Mouse (Mus musculus) hindbrain, embryonic 11.5 days (tissue): ENCODE results near the gene Col4a6. TPM values are rescaled to one million over a fixed set of nuclear protein-coding genes. Genes with fewer than 3 reads are reported as not detected.
A peak's percentile ranks its signal among the peaks of the same experiment; 100 is the strongest.

Experiments
- ATAC-seq: fragments of 200-750 bp; cut with Nextera tagmentation; 2 replicates; pipeline ENCODE4 v1.8.0; 2017; ENCODE audit warnings: mild to moderate bottlenecking, moderate TSS enrichment, moderate library complexity; ENCODE audit not compliant: low FRiP score
- DNase-seq: peaks from one replicate; pipeline ENCODE4 v3.0.0-alpha.2; 2015; ENCODE audit warnings: low spot score
- H3K27ac ChIP-seq: fragments of 300-500 bp; sonication (generic); 2 replicates; pipeline ENCODE4 v1.5.1; 2014; ENCODE audit warnings: mild to moderate bottlenecking, low read depth, low read length
- H3K27me3 ChIP-seq: fragments of 300-500 bp; sonication (generic); 2 replicates; pipeline ENCODE4 v1.6.1; 2014; ENCODE audit warnings: mild to moderate bottlenecking, low read length, moderate library complexity, mixed read lengths; ENCODE audit not compliant: control insufficient read depth, insufficient read depth
- H3K36me3 ChIP-seq: fragments of 300-500 bp; sonication (generic); 2 replicates; pipeline ENCODE4 v1.6.1; 2014; ENCODE audit warnings: mild to moderate bottlenecking, low read length, moderate library complexity, mixed read lengths; ENCODE audit not compliant: control insufficient read depth, insufficient read depth
- H3K4me1 ChIP-seq: fragments of 300-500 bp; sonication (generic); replicated peaks from 2 replicates; pipeline ENCODE4 v1.6.1; 2014; ENCODE audit warnings: low read length, mixed read lengths; ENCODE audit not compliant: control insufficient read depth, insufficient read depth
- H3K4me2 ChIP-seq: fragments of 300-500 bp; sonication (generic); replicated peaks from 2 replicates; pipeline ENCODE4 v1.6.1; 2014; ENCODE audit warnings: mild to moderate bottlenecking, low read depth, low read length
- H3K4me3 ChIP-seq: fragments of 300-500 bp; sonication (generic); 2 replicates; pipeline ENCODE4 v1.5.1; 2014; ENCODE audit warnings: low read depth, low read length
- H3K9ac ChIP-seq: fragments of 300-500 bp; sonication (generic); 2 replicates; pipeline ENCODE4 v1.6.1; 2014; ENCODE audit warnings: low read depth, low read length
- H3K9me3 ChIP-seq: fragments of 300-500 bp; sonication (generic); 2 replicates; pipeline ENCODE4 v1.6.1; 2016; ENCODE audit warnings: low read length; ENCODE audit not compliant: control insufficient read depth
- WGBS: fragments of 180-500 bp; shearing (Covaris S2); extraction: QIAGEN DNeasy Blood & Tissue Kit; methylation state at CpG from one replicate; pipeline ENCODE4 v1.1.7; 2014; 5-methylcytosine and 5-hydroxymethylcytosine counted together
- polyA plus RNA-seq: library from polyadenylated mRNA; unstranded; fragments of >200 nt; fragmentation: Nextera tagmentation; extraction: Ambion mirVana; gene quantifications from 2 replicates; pipeline ENCODE4 v1.2.1, GENCODE M21; 2014

The Col4a6 gene
- polyA plus RNA-seq, 1 experiment from 2014 or later = 2.4 TPM

- no peaks in the 10 kb centered on the region for H3K4me1 ChIP-seq
- no peak overlapping the region for H3K27ac ChIP-seq
- no peak overlapping the region for H3K4me2 ChIP-seq
- DNase-seq = no peak
- H3K27me3 ChIP-seq = no peaks in the 10 kb centered on the region; the same call in 1 of the 2 replicates
- no peak for ATAC-seq
- H3K9ac ChIP-seq = no peak overlapping the region
- H3K9me3 ChIP-seq = no peaks in the 10 kb centered on the region
- WGBS = 100% methylated on average over 1 of the region's 1 CpGs
- no peaks in the 10 kb centered on the region for H3K36me3 ChIP-seq
- no peak overlapping the region for H3K4me3 ChIP-seq
Measured at GRCm38 (mm10) chrX:141316217-141316616, 157.7 kb downstream of the Col4a6 start.

GRCm38 (mm10) chrX:141315795-141316194 lies 158.1 kb downstream of the Col4a6 start:
- 63% methylated on average over 3 of the region's 3 CpGs for WGBS
- Histone ChIP-seq H3K27ac (no peak overlapping the region), H3K9me3 (no peaks in the 10 kb centered on the region), H3K9ac (no peak overlapping the region), H3K27me3 (no peaks in the 10 kb centered on the region; the same call in 1 of the 2 replicates), H3K4me2 (no peak overlapping the region), H3K4me3 (no peak overlapping the region), H3K4me1 (no peaks in the 10 kb centered on the region), H3K36me3 (no peaks in the 10 kb centered on the region)
- no peak for ATAC-seq
- no peak for DNase-seq

- no peak for DNase-seq
- H3K36me3 ChIP-seq = no peaks in the 10 kb centered on the region
- H3K27me3 ChIP-seq = no peaks in the 10 kb centered on the region; the same call in 1 of the 2 replicates
- WGBS = 88% methylated on average over 3 of the region's 3 CpGs
- no peak for ATAC-seq
- H3K4me3 ChIP-seq = no peak overlapping the region
- no peaks in the 10 kb centered on the region for H3K9me3 ChIP-seq
- H3K27ac ChIP-seq = no peak overlapping the region
- H3K9ac ChIP-seq = no peak overlapping the region
- H3K4me2 ChIP-seq = no peak overlapping the region
- H3K4me1 ChIP-seq = no peaks in the 10 kb centered on the region
Measured at GRCm38 (mm10) chrX:141292702-141293462, 181.0 kb downstream of the Col4a6 start.

GRCm38 (mm10) chrX:141276397-141276796 lies 197.5 kb downstream of the Col4a6 start:
- ATAC-seq (no peak), DNase-seq (no peak)
- Histone ChIP-seq H3K27me3 (no peaks in the 10 kb centered on the region; the same call in 1 of the 2 replicates), H3K36me3 (no peaks in the 10 kb centered on the region), H3K4me3 (no peak overlapping the region), H3K9ac (no peak overlapping the region), H3K4me1 (no peaks in the 10 kb centered on the region), H3K9me3 (no peaks in the 10 kb centered on the region), H3K27ac (no peak overlapping the region), H3K4me2 (no peak overlapping the region)
- 85% methylated on average over 2 of the region's 2 CpGs for WGBS

GRCm38 (mm10) chrX:141265986-141266385 lies 207.9 kb downstream of the Col4a6 start:
- Histone ChIP-seq H3K36me3 (no peaks in the 10 kb centered on the region), H3K9me3 (no peaks in the 10 kb centered on the region), H3K27me3 (peaks cover 7% of the 10 kb centered on the region; the same call in 1 of the 2 replicates), H3K4me2 (no peak overlapping the region), H3K4me3 (no peak overlapping the region), H3K4me1 (no peaks in the 10 kb centered on the region), H3K27ac (no peak overlapping the region), H3K9ac (no peak overlapping the region)
- WGBS = 38% methylated on average over 1 of the region's 1 CpGs
- DNase-seq (no peak), ATAC-seq (no peak)

GRCm38 (mm10) chrX:141249636-141250035 lies 224.2 kb downstream of the Col4a6 start:
- no peak overlapping the region for H3K4me2 ChIP-seq
- no peak overlapping the region for H3K27ac ChIP-seq
- DNase-seq (no peak), ATAC-seq (no peak)
- H3K4me3 ChIP-seq = no peak overlapping the region
- no peaks in the 10 kb centered on the region for H3K9me3 ChIP-seq
- H3K36me3 ChIP-seq = no peaks in the 10 kb centered on the region
- no peaks in the 10 kb centered on the region for H3K4me1 ChIP-seq
- WGBS = 72% methylated on average over 1 of the region's 1 CpGs
- H3K27me3 ChIP-seq = no peaks in the 10 kb centered on the region
- no peak overlapping the region for H3K9ac ChIP-seq

GRCm38 (mm10) chrX:141236564-141237333 lies 237.1 kb downstream of the Col4a6 start:
- DNase-seq (peak; percentile 22), ATAC-seq (no peak)
- Histone ChIP-seq H3K27me3 (no peaks in the 10 kb centered on the region; the same call in 1 of the 2 replicates), H3K27ac (no peak overlapping the region), H3K9me3 (no peaks in the 10 kb centered on the region), H3K4me3 (no peak overlapping the region), H3K36me3 (no peaks in the 10 kb centered on the region), H3K4me1 (no peaks in the 10 kb centered on the region), H3K9ac (no peak overlapping the region), H3K4me2 (no peak overlapping the region)
- WGBS = 60% methylated on average over 2 of the region's 2 CpGs

- H3K9me3 ChIP-seq = no peaks in the 10 kb centered on the region
- no peak for ATAC-seq
Measured at GRCm38 (mm10) chrX:141228169-141228568, 245.7 kb downstream of the Col4a6 start.

More at GRCm38 (mm10) chrX:141228169-141228568, 245.7 kb downstream of the Col4a6 start:
- H3K4me2 ChIP-seq = no peak overlapping the region
- H3K4me1 ChIP-seq = no peaks in the 10 kb centered on the region
- 86% methylated on average over 2 of the region's 2 CpGs for whole genome bisulfite sequencing
- no peaks in the 10 kb centered on the region for H3K36me3 ChIP-seq
- H3K4me3 ChIP-seq = no peak overlapping the region
- H3K27me3 ChIP-seq = peaks cover 5% of the 10 kb centered on the region
- no peak overlapping the region for H3K9ac ChIP-seq
- no peak overlapping the region for H3K27ac ChIP-seq
- no peak for DNase-seq
